Mouse (Mus musculus): ENCODE data around the gene Raver1.
"Not testable (repeated sequence)": the region's sequence is repeated elsewhere in the genome, so short reads cannot be mapped to it uniquely, and the experiment has no call there.

The Raver1 gene

GRCm38 (mm10) chr9:21104814-21105213, 13.0 kb upstream of the Raver1 start:
- DNase-seq: no peak

GRCm38 (mm10) chr9:21102076-21102475, 10.3 kb upstream of the Raver1 start:
- DNase-seq: no peak

- no peak for DNase-seq
Measured at GRCm38 (mm10) chr9:21100447-21101161, 8.8 kb upstream of the Raver1 start.

DNA sequence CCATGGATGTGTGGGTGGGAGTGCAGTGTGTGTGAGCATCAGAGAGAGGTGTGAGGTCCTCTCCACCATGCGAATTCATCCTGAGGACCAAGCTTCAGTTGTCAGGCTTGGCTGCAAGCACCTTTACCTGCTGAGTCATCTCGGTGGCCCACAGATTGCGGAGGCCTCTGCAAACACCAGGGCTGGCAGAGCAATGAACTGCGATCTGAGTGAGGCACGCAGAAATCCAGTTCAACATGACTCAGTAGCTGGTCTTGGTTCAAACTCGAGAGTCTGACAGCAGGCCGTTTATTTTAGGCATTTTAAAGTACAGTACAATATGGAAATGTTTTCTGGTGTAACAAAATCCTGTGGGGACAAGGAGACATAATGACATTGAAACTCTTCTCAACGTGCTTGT, 6.0 kb upstream of the Raver1 start:
- DNase-seq: peak; percentile 80

DNA sequence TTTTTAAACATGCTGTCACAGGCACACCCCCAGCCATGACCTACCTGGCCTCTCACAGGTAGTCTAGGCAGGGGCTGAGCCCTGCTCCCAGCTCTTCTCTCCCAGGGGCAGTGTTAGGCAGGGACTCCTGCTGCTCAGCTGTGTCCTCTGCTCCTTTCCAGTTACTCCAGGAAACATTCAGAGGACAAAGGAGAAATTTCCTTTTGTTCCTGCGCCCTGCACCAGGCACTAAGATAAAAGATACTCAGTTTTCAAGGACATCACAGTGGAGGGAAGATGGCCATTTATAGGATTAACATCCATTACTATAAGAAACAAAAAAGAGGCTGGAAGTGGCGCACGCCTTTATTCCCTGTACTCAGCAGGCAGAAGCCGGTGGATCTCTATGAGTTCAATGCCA, 4.2 kb upstream of the Raver1 start:
- DNase-seq: no peak

DNA sequence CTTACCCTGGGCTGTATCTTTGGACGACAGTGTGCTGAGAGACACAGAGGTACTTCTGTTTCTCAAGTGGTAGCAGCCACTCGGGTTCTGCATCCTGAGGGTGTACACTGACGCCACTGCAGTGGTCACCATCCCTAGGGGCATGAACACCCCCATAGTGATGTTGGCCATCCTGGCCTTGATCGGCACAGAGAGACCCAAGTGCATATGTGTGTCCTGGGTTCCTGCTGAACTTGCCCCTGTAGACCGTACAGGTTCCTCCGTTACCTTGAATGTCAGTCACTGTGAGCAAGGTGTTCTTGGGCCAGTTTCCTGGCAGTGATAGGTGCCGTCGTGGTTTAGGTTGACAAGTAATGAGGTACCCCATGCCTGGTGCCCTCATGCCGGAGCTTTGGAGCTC, 1.6 kb upstream of the Raver1 start:
- DNase-seq: no peak

GRCm38 (mm10) chr9:21090972-21091706, 669 bp downstream of the Raver1 start:
- no peak for DNase-seq

- DNase-seq: no peak
Measured at GRCm38 (mm10) chr9:21090537-21090936, 1.3 kb downstream of the Raver1 start.

DNA sequence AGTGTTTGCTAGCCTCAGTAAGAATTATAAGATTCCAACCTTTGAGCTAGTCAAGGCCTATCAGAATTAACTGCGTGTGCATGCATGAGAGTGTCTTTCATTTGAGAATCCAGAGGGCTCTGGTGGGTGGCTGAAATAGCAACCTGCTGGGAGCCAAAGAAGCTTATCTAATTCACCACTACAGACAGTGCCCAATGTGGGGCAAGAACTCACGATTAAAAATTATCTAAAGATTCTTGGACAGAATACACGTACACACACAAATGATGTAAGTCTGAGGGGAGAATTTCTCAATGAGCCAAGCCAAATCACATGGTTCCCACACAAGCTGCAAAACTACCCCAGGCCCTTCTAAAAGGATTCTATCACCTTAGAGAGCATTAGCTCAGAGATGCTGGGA, 8.5 kb downstream of the Raver1 start:
- DNase-seq: no peak

DNA sequence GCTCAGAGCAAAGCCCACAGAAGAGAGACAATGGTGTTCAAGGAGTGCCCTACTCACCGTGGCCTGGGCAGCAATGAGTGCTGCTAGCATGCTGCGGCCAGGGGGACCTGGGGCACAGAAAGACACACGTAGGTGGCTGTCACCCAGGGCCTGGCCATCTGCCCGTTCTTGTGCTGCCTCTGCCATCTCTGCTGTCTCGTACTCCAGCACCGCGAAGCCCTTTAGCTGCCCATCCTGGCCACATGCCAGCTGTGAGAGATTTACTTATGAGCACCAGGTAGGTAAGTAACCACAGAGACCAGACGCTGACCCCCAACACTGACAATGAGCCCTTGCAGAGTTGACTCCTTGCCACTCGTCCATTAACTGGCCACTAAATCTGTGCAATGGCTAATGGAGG, 10.7 kb downstream of the Raver1 start:
- no peak for DNase-seq

- no peak for DNase-seq
Measured at GRCm38 (mm10) chr9:21075625-21076024, 16.2 kb downstream of the Raver1 start.

DNA sequence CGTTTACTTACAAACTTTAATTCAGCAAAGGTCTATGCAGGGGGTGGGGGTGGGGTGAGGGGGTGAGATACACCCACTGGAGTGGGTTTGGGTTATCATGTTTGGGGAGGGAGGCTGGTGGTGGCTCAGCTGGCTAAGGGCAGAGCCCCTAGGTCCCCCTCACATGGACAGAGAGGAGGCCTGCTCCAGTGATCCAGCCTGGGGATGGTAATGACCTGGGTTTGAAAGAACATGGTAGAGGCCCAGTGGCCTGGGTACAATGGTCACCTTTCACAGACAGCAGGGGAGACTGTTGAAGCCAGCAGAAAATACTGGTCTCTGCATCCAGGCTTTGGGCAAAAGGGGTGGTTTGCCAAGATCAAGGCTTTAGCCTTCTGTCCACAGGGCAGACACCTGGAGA, 17.6 kb downstream of the Raver1 start:
- DNase-seq: no peak

GRCm38 (mm10) chr9:21073044-21073840, 18.6 kb downstream of the Raver1 start, which contains the start of the genes Gm49373 and Fdx1l:
TSS of gene Gm49373 (minus strand) at chr9:21073096.
TSS of gene Fdx1l (minus strand) at chr9:21073614.
- peak; percentile 93 for DNase-seq

GRCm38 (mm10) chr9:21072641-21073040, 19.2 kb downstream of the Raver1 start:
- no peak for DNase-seq

DNA sequence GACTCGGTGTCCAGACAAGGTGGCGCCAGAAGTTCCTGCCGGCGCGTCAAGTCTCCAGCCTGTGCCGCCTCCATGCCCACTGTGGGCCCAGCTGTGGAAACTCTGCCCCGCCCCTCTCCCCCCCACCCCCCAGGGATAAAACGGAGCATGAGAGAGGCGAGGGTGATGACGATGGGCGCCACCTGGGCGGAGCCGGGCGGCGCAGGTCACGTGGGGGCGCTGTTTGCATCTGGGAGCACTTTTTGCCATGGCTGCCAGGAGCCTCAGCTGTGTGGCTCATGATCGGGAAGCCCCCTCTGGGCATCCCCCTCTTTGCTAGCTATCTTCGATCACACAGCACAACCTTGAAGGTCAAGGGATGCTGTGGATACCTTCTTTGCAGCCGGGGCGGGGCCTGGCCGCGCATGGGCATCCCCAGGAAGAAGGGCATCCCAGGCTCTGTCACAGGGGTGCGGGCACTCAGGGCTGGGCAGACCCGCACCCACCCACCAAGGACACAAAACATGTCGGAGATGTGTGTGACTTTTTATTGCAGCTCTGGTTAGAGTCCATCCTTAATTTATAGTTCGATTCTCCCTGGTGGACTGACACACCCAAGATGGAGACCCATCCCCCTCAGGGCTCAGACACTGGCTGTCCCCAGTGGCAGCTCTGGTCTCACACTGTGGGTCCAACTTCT, 24.7 kb downstream of the Raver1 start, which contains the start of gene Zglp1:
Gene Zglp1 (minus strand): TSS at position 88 of the 679 bp plus-strand sequence.
- no peak for DNase-seq

- DNase-seq: peak; percentile 79
Measured at GRCm38 (mm10) chr9:21062928-21063327, 28.9 kb downstream of the Raver1 start.

- DNase-seq: no peak
Measured at GRCm38 (mm10) chr9:21051578-21051977, 40.2 kb downstream of the Raver1 start.

DNA sequence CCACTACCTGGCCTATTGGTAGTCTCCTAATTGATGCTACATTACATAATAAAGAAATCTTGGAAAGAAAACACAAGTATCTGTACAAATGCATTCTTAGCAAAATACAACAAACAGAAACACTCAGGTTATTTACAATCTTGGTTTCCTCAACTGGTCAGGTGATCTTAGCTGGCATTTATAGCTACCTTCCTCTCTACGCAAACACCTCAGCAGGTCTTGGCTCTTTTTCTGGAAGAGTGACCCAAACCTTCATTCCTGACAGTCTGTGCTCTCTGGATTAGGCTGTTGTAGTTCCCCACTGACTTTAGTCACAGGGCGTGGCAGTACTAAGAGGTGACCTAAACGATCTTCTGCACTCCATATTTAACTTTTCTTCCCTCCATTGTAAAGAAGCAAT, 46.6 kb downstream of the Raver1 start:
- DNase-seq: no peak

DNA sequence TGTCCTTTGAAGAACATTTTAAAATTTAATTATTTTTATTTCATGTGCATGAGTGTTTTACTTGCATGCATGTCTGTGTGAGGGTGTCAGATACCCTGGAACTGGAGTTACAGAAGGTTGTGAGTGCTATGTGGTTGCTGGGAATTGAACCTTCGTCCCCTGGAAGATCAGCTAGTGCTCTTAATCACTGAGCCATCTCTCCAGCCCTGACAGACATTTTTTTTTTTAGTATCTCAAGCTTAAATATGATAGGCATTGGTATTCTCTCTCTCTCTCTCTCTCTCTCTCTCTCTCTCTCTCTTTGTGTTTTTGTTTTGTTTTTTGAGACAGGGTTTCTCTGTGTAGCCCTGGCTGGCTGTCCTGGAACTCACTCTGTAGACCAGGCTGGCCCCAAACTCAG, 47.0 kb downstream of the Raver1 start:
- not testable (repeated sequence) for DNase-seq

DNA sequence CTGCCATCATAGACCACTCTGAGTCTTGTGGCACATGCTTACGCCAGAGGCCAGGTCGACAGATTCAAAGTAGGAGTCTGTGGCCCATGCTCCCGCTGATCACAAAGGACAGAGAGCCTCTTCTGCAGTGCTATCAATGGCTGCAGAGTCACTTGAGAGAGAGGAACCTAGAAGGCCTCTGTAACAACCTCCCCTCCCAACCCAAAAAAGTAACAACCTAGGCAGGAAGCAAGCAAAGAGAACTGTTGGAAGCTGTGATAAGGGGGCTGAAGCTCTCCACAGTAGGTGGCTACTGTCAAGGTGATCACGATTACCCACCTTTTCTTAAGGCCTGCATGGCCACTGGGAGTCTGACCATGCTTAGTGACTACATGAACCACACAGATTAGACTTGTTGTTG, 48.2 kb downstream of the Raver1 start:
- no peak for DNase-seq

- DNase-seq: peak; percentile 93
Measured at GRCm38 (mm10) chr9:21041308-21041707, 50.5 kb downstream of the Raver1 start.

GRCm38 (mm10) chr9:21039779-21040178, 52.0 kb downstream of the Raver1 start:
- DNase-seq: no peak

GRCm38 (mm10) chr9:21037481-21037891, 54.3 kb downstream of the Raver1 start:
- DNase-seq: no peak
